Comparison of ENCODE assay signal across 30 mouse cellular contexts in the genomic region with DNA sequence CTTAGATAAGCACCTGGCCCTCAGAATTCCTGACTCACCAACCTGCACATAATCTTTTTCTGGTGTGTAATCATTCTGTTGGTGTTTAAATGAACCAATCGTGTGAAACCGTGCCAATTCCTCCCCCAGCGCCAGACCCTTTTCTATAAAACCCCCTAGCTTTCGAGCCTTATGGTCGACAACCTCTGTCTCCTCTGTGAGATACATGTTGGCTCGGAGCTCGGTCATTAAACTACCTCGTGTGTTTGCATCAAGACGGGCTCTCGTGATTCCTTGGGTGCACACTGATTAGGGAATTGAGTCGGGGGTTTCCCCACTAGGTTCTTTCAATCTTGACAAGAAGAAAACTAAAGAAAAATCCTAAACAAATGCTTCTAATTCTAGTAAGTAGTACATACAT. TPM values are rescaled to one million over a fixed set of nuclear protein-coding genes. Genes with fewer than 3 reads are reported as not detected.
DNase-seq lines count a peak whose midpoint lies in the region; ATAC-seq and TF ChIP-seq lines count a peak whose summit lies in the region.
"Had no signal": no experiment of that assay in that cellular context is flagged by ENCODE, and none has a peak within 500 bp of the region (broad histone marks: within the 10 kb centered on the region; RNA-seq: fewer than 3 reads in every experiment).

No protein-coding gene starts in this region.

- peak; percentile 75 for DNase-seq in heart, adult 11 months
- no peak for DNase-seq in heart, adult 2 months
- peak; percentile 59 for DNase-seq in ES-CJ7 (ENCODE audit: low read depth, low spot score)
- peak; percentile 68 for DNase-seq in R1 (ENCODE audit: low read depth, low spot score)
- DNase-seq in ZHBTc4 (ENCODE audit: low read depth, low spot score) = peak; percentile 38
- DNase-seq in thymus, postnatal 14 days = no peak
- no peak for DNase-seq in frontal cortex, postnatal 14 days (ENCODE audit: low spot score in 2 of 2)
- DNase-seq: adrenal gland, adult 2 months; adrenal gland, adult 8-10 months; adrenal gland, postnatal 10 days; adrenal gland, postnatal 14 days; adrenal gland, postnatal 25 days; adrenal gland, postnatal 36 days; B cell, adult 2 months; cerebellum, adult 11 months; cerebellum, adult 11-12 months; cerebellum, adult 18-20 months; cerebellum, adult 2 months; cerebellum, adult 8-10 months had no signal

- H3K27ac ChIP-seq in heart, adult 2 months = no peak overlapping the region
- no peak overlapping the region for H3K27ac ChIP-seq in hindbrain, embryonic 12.5 days

- H3K9me3 ChIP-seq in hindbrain, embryonic 12.5 days (replicated peaks) = no peaks in the 10 kb centered on the region

- TF ChIP-seq CTCF in heart, adult 2 months (IDR thresholded peaks at IDR 0.05) = no peak

- H3K36me3 ChIP-seq in heart, adult 2 months (ENCODE audit: control insufficient read depth, insufficient read depth, low read length) = no peaks in the 10 kb centered on the region
- H3K36me3 ChIP-seq in hindbrain, embryonic 12.5 days = no peaks in the 10 kb centered on the region
- H3K36me3 ChIP-seq: G1E had no signal

- ATAC-seq in hindbrain, embryonic 12.5 days (ENCODE audit: low FRiP score) = no peak
- ATAC-seq: activated CD4-positive, CD25-positive, alpha-beta regulatory T cell, adult 4 months; CD4-positive, CD25-positive, alpha-beta regulatory T cell, adult 4 months; Patski had no signal

- H3K4me1 ChIP-seq in heart, adult 2 months (ENCODE audit: control insufficient read depth, insufficient read depth, low read length) = no peaks in the 10 kb centered on the region
- no peaks in the 10 kb centered on the region for H3K4me1 ChIP-seq in hindbrain, embryonic 12.5 days

- H3K4me2 ChIP-seq in hindbrain, embryonic 12.5 days (replicated peaks) = no peak overlapping the region

- no peak for TF ChIP-seq EP300 in heart, adult 2 months (IDR thresholded peaks at IDR 0.05; ENCODE audit: insufficient read depth, low read depth, low read length)

- no peak overlapping the region for H3K4me3 ChIP-seq in heart, adult 2 months
- no peak overlapping the region for H3K4me3 ChIP-seq in hindbrain, embryonic 12.5 days

- H3K79me2 ChIP-seq in heart, adult 2 months (replicated peaks; ENCODE audit: control insufficient read depth, insufficient read depth, low read length) = no peaks in the 10 kb centered on the region

- H3K9ac ChIP-seq in heart, adult 2 months (ENCODE audit: low read depth, low read length) = no peak overlapping the region
- no peak overlapping the region for H3K9ac ChIP-seq in hindbrain, embryonic 12.5 days

- intact Hi-C loops in heart, adult 2 months (cut with DNase I) = no loop called here

- H3K27me3 ChIP-seq in heart, adult 2 months (ENCODE audit: control insufficient read depth, insufficient read depth, low read length) = no peaks in the 10 kb centered on the region
- H3K27me3 ChIP-seq in hindbrain, embryonic 12.5 days = no peaks in the 10 kb centered on the region
- H3K27me3 ChIP-seq: CH12.LX, Patski had no signal

- no CpG with 5 or more reads among the region's 11 CpGs for WGBS in heart, adult 2 months
- WGBS in hindbrain, embryonic 12.5 days = no CpG with 5 or more reads among the region's 11 CpGs

- TF ChIP-seq POLR2A in heart, adult 2 months (IDR thresholded peaks at IDR 0.05; ENCODE audit: insufficient read depth, low read depth, low read length) = no peak

RNA-seq across cellular contexts. Expression of a gene that starts 13.0 kb away (rescaled TPM):
- not detected for total RNA-seq in heart, adult 2 months (2021)
- not detected in 2 replicates for polyA plus RNA-seq in heart, adult 2 months (2012; rRNA removed)
- not detected in 2 replicates for polyA plus RNA-seq in hindbrain, embryonic 12.5 days (2016; fragmentation: Nextera tagmentation; extraction: Ambion mirVana)
- total RNA-seq: adrenal gland, adult 18-20 months; adrenal gland, adult 2 months; adrenal gland, adult 8-10 months; adrenal gland, postnatal 10 days; adrenal gland, postnatal 14 days; adrenal gland, postnatal 25 days; adrenal gland, postnatal 36 days; adrenal gland, postnatal 4 days; CH12.LX; MEL had no signal
- polyA plus RNA-seq: activated CD4-positive, CD25-positive, alpha-beta regulatory T cell, adult 4 months; adrenal gland, adult 2 months; brain, embryonic 14.5 days; C2C12; CD4-positive, CD25-positive, alpha-beta regulatory T cell, adult 4 months; cerebellum, adult 2 months; G1E; Patski had no signal

Comparison
In these comparisons a context has a peak if more than half of its experiments do, and no peak if none do; other contexts are left out.
1. DNase-seq: peak in heart, adult 11 months (single experiment), ES-CJ7 (single experiment), R1 (single experiment) and ZHBTc4 (single experiment); none in heart, adult 2 months (0 of 2), thymus, postnatal 14 days (single experiment) and frontal cortex, postnatal 14 days (0 of 2).